Mouse (Mus musculus) ES-Bruce4 (cell line): Measurements from ENCODE around the gene Itsn1. TPM values are rescaled to one million over a fixed set of nuclear protein-coding genes. Genes with fewer than 3 reads are reported as not detected.

Experiments used
- H3K27ac ChIP-seq: 2 replicates; pipeline ENCODE4 v1.5.1; 2012; ENCODE audit warnings: low read length, inconsistent platforms; ENCODE audit not compliant: insufficient read depth
- H3K27me3 ChIP-seq: 2 replicates; pipeline ENCODE4 v1.6.1; 2012; ENCODE audit warnings: mild to moderate bottlenecking, low read length, inconsistent platforms; ENCODE audit not compliant: control insufficient read depth, poor library complexity, insufficient read depth, severe bottlenecking
- H3K36me3 ChIP-seq: 2 replicates; pipeline ENCODE4 v1.6.1; 2012; ENCODE audit warnings: inconsistent platforms, mild to moderate bottlenecking, low read length, moderate library complexity; ENCODE audit not compliant: control insufficient read depth, poor library complexity, insufficient read depth, severe bottlenecking
- H3K4me1 ChIP-seq: one replicate; pipeline ENCODE4 v1.8.1; 2011; ENCODE audit warnings: low read length; ENCODE audit not compliant: control insufficient read depth, insufficient read depth
- H3K4me3 ChIP-seq: 2 replicates; pipeline ENCODE4 v1.5.1; 2011; ENCODE audit warnings: low read depth, mild to moderate bottlenecking, low read length
- H3K9ac ChIP-seq: 2 replicates; pipeline ENCODE4 v1.6.1; 2012; ENCODE audit warnings: low read depth, mild to moderate bottlenecking, inconsistent platforms; ENCODE audit not compliant: poor library complexity, severe bottlenecking
- H3K9me3 ChIP-seq: replicated peaks from 2 replicates; pipeline ENCODE4 v1.6.1; 2012; ENCODE audit warnings: mild to moderate bottlenecking, low read length, inconsistent platforms; ENCODE audit not compliant: control insufficient read depth, poor library complexity, insufficient read depth, severe bottlenecking
- CTCF ChIP-seq: IDR thresholded peaks from one replicate; pipeline ENCODE4 v1.8.1; 2011; ENCODE audit warnings: low read depth, low read length
- EP300 ChIP-seq: IDR thresholded peaks from 2 replicates; pipeline ENCODE4 v1.6.1; 2011; ENCODE audit warnings: low read depth, low read length; ENCODE audit not compliant: insufficient read depth
- POLR2A ChIP-seq: IDR thresholded peaks from one replicate; pipeline ENCODE4 v1.8.1; 2011; ENCODE audit warnings: low read length; ENCODE audit not compliant: insufficient read depth
- polyA plus RNA-seq: library from polyadenylated mRNA; stranded (reverse); fragments of >200 nt; gene quantifications from 2 replicates; pipeline ENCODE4 v1.2.4, GENCODE M21; 2011; ENCODE audit warnings: low read depth; ENCODE audit not compliant: missing spikeins, insufficient read depth, insufficient read length

Gene Itsn1
- polyA plus RNA-seq, 1 experiment = 85.7 TPM

- no peak for TF ChIP-seq EP300
- no peak for TF ChIP-seq CTCF
- TF ChIP-seq POLR2A = no peak
- Histone ChIP-seq H3K27me3 (no peaks in the 10 kb centered on the region), H3K9me3 (no peaks in the 10 kb centered on the region), H3K27ac (no peak overlapping the region), H3K9ac (no peak overlapping the region), H3K4me1 (no peaks in the 10 kb centered on the region), H3K4me3 (no peak overlapping the region), H3K36me3 (no peaks in the 10 kb centered on the region)
Observed at GRCm38 (mm10) chr16:91801426-91801825, 72.3 kb downstream of the Itsn1 start.

GRCm38 (mm10) chr16:91802461-91803062 is 73.5 kb downstream of the Itsn1 start:
- H3K4me1 ChIP-seq = no peaks in the 10 kb centered on the region
- H3K9me3 ChIP-seq = no peaks in the 10 kb centered on the region
- no peaks in the 10 kb centered on the region for H3K27me3 ChIP-seq
- H3K36me3 ChIP-seq = peaks cover 3% of the 10 kb centered on the region; the same call in 1 of the 2 replicates
- H3K4me3 ChIP-seq = no peak overlapping the region
- no peak for TF ChIP-seq POLR2A
- TF ChIP-seq CTCF = no peak
- no peak for TF ChIP-seq EP300
- no peak overlapping the region for H3K9ac ChIP-seq
- H3K27ac ChIP-seq = no peak overlapping the region

- no peaks in the 10 kb centered on the region for H3K4me1 ChIP-seq
- H3K36me3 ChIP-seq = peaks cover 3% of the 10 kb centered on the region; the same call in 1 of the 2 replicates
- H3K9ac ChIP-seq = no peak overlapping the region
- no peaks in the 10 kb centered on the region for H3K9me3 ChIP-seq
- no peaks in the 10 kb centered on the region for H3K27me3 ChIP-seq
- no peak overlapping the region for H3K27ac ChIP-seq
- H3K4me3 ChIP-seq = no peak overlapping the region
- TF ChIP-seq EP300 = no peak
- no peak for TF ChIP-seq CTCF
- TF ChIP-seq POLR2A = no peak
Observed at GRCm38 (mm10) chr16:91804418-91804817, 75.3 kb downstream of the Itsn1 start.

GRCm38 (mm10) chr16:91804831-91805230 is 75.8 kb downstream of the Itsn1 start:
- Histone ChIP-seq H3K36me3 (peaks cover 3% of the 10 kb centered on the region; the same call in 1 of the 2 replicates), H3K4me3 (no peak overlapping the region), H3K4me1 (no peaks in the 10 kb centered on the region), H3K27me3 (no peaks in the 10 kb centered on the region), H3K27ac (no peak overlapping the region), H3K9me3 (no peaks in the 10 kb centered on the region), H3K9ac (no peak overlapping the region)
- TF ChIP-seq EP300 = no peak
- no peak for TF ChIP-seq POLR2A

GRCm38 (mm10) chr16:91810235-91810634 is 81.2 kb downstream of the Itsn1 start:
- no peaks in the 10 kb centered on the region for H3K9me3 ChIP-seq
- peaks cover 3% of the 10 kb centered on the region; the same call in 1 of the 2 replicates for H3K36me3 ChIP-seq
- H3K4me3 ChIP-seq = no peak overlapping the region
- H3K27me3 ChIP-seq = no peaks in the 10 kb centered on the region
- TF ChIP-seq CTCF (no peak), POLR2A (no peak), EP300 (no peak)
- no peak overlapping the region for H3K27ac ChIP-seq
- H3K9ac ChIP-seq = no peak overlapping the region
- no peaks in the 10 kb centered on the region for H3K4me1 ChIP-seq

GRCm38 (mm10) chr16:91811339-91811738 is 82.3 kb downstream of the Itsn1 start:
- H3K4me1 ChIP-seq = no peaks in the 10 kb centered on the region
- no peak overlapping the region for H3K9ac ChIP-seq
- H3K9me3 ChIP-seq = no peaks in the 10 kb centered on the region
- no peak overlapping the region for H3K27ac ChIP-seq
- TF ChIP-seq POLR2A = no peak
- no peak for TF ChIP-seq CTCF
- TF ChIP-seq EP300 = no peak
- no peaks in the 10 kb centered on the region for H3K27me3 ChIP-seq
- H3K4me3 ChIP-seq = no peak overlapping the region
- peaks cover 3% of the 10 kb centered on the region; the same call in 1 of the 2 replicates for H3K36me3 ChIP-seq
